Mouse (Mus musculus) forebrain, embryonic 10.5 days (tissue): ENCODE results near the gene H2al1d. TPM values are rescaled to one million over a fixed set of nuclear protein-coding genes. Genes with fewer than 3 reads are reported as not detected.
"Not testable (repeated sequence)": the region's sequence is repeated elsewhere in the genome, so short reads cannot be mapped to it uniquely, and the experiment has no call there.

Experiments
- DNase-seq: peaks from one replicate; pipeline ENCODE4 v3.0.0-alpha.2; 2017; ENCODE audit warnings: low spot score; ENCODE audit errors: extremely low spot score
- H3K27ac ChIP-seq: fragments of 300-500 bp; sonication (generic); 2 replicates; pipeline ENCODE4 v1.5.1; 2016; ENCODE audit warnings: mild to moderate bottlenecking
- H3K27me3 ChIP-seq: fragments of 300-500 bp; sonication (generic); 2 replicates; pipeline ENCODE4 v1.6.1; 2016; ENCODE audit warnings: mild to moderate bottlenecking; ENCODE audit not compliant: poor library complexity, severe bottlenecking
- H3K36me3 ChIP-seq: fragments of 300-500 bp; sonication (generic); replicated peaks from 2 replicates; pipeline ENCODE4 v1.6.1; 2016; ENCODE audit warnings: mild to moderate bottlenecking, moderate library complexity
- H3K4me1 ChIP-seq: fragments of 300-500 bp; sonication (generic); 2 replicates; pipeline ENCODE4 v1.6.1; 2016
- H3K4me3 ChIP-seq: fragments of 300-500 bp; sonication (generic); 2 replicates; pipeline ENCODE4 v1.5.1; 2016; ENCODE audit warnings: mild to moderate bottlenecking, moderate library complexity
- H3K9me3 ChIP-seq: fragments of 300-500 bp; sonication (generic); 2 replicates; pipeline ENCODE4 v1.6.1; 2016; ENCODE audit warnings: mild to moderate bottlenecking, moderate library complexity
- WGBS: fragments of 180-500 bp; shearing (Covaris S2); methylation state at CpG from one replicate; pipeline ENCODE4 v1.1.7; 2016; 5-methylcytosine and 5-hydroxymethylcytosine counted together
- polyA plus RNA-seq: library from polyadenylated mRNA; unstranded; fragments of >200 nt; fragmentation: Nextera tagmentation; extraction: Ambion mirVana; gene quantifications from 2 replicates; pipeline ENCODE4 v1.2.1, GENCODE M21; 2016

Gene H2al1d
- polyA plus RNA-seq, result not detected in 2 replicates

- not testable (repeated sequence) for H3K27ac ChIP-seq, H3K36me3 ChIP-seq, H3K9me3 ChIP-seq, H3K4me1 ChIP-seq, H3K4me3 ChIP-seq, DNase-seq, H3K27me3 ChIP-seq
- WGBS, result no CpG with 5 or more reads among the region's 6 CpGs
Measured at GRCm38 (mm10) chrX:11308524-11308923, at the start of gene H2al1d. TSS of gene H2al1d (plus strand) at chrX:11308824.

- no peaks in the 10 kb centered on the region for H3K36me3 ChIP-seq
- no peaks in the 10 kb centered on the region for H3K4me1 ChIP-seq
- H3K27ac ChIP-seq, result no peak overlapping the region
- H3K4me3 ChIP-seq, result no peak overlapping the region
- H3K9me3 ChIP-seq, result no peaks in the 10 kb centered on the region
- peaks cover 90% of the 10 kb centered on the region for H3K27me3 ChIP-seq
- DNase-seq, result no peak
- WGBS, result 84% methylated on average over 8 of the region's 8 CpGs
Measured at GRCm38 (mm10) chrX:11264918-11265317, 43.7 kb upstream of the H2al1d start.

- no peak overlapping the region for H3K27ac ChIP-seq
- peaks cover 84% of the 10 kb centered on the region for H3K27me3 ChIP-seq
- DNase-seq, result no peak
- no peaks in the 10 kb centered on the region for H3K9me3 ChIP-seq
- H3K4me3 ChIP-seq, result no peak overlapping the region
- no peaks in the 10 kb centered on the region for H3K4me1 ChIP-seq
- no peaks in the 10 kb centered on the region for H3K36me3 ChIP-seq
- 72% methylated on average over 7 of the region's 7 CpGs for WGBS
Measured at GRCm38 (mm10) chrX:11267791-11268190, 40.8 kb upstream of the H2al1d start.

- Histone ChIP-seq H3K4me1 (no peaks in the 10 kb centered on the region), H3K4me3 (no peak overlapping the region), H3K27ac (no peak overlapping the region), H3K27me3 (peaks cover 89% of the 10 kb centered on the region), H3K36me3 (no peaks in the 10 kb centered on the region), H3K9me3 (no peaks in the 10 kb centered on the region)
- 84% methylated on average over 3 of the region's 3 CpGs for WGBS
- no peak for DNase-seq
Measured at GRCm38 (mm10) chrX:11269074-11269473, 39.5 kb upstream of the H2al1d start.

- Histone ChIP-seq H3K4me1 (no peaks in the 10 kb centered on the region), H3K4me3 (no peak overlapping the region), H3K36me3 (no peaks in the 10 kb centered on the region), H3K9me3 (no peaks in the 10 kb centered on the region), H3K27me3 (peaks cover 76% of the 10 kb centered on the region), H3K27ac (no peak overlapping the region)
- WGBS, result 83% methylated on average over 3 of the region's 3 CpGs
- DNase-seq, result no peak
Measured at GRCm38 (mm10) chrX:11273190-11273589, 35.4 kb upstream of the H2al1d start.

- Histone ChIP-seq H3K4me1 (no peaks in the 10 kb centered on the region), H3K9me3 (no peaks in the 10 kb centered on the region), H3K27me3 (peaks cover 71% of the 10 kb centered on the region), H3K36me3 (no peaks in the 10 kb centered on the region), H3K27ac (no peak overlapping the region), H3K4me3 (no peak overlapping the region)
- no peak for DNase-seq
- 82% methylated on average over 6 of the region's 6 CpGs for WGBS
Measured at GRCm38 (mm10) chrX:11277083-11277482, 31.5 kb upstream of the H2al1d start.

GRCm38 (mm10) chrX:11280741-11281140, 27.9 kb upstream of the H2al1d start:
- peaks cover 3% of the 10 kb centered on the region; the same call in 1 of the 2 replicates for H3K9me3 ChIP-seq
- H3K4me1 ChIP-seq, result no peaks in the 10 kb centered on the region
- no peak for DNase-seq
- WGBS, result 80% methylated on average over 2 of the region's 2 CpGs
- H3K27me3 ChIP-seq, result peaks cover 54% of the 10 kb centered on the region
- no peak overlapping the region for H3K27ac ChIP-seq
- H3K36me3 ChIP-seq, result no peaks in the 10 kb centered on the region
- H3K4me3 ChIP-seq, result no peak overlapping the region

GRCm38 (mm10) chrX:11288306-11288882, 20.2 kb upstream of the H2al1d start:
- H3K27ac ChIP-seq, result no peak overlapping the region
- no peak for DNase-seq
- no peaks in the 10 kb centered on the region for H3K36me3 ChIP-seq
- 89% methylated on average over 14 of the region's 14 CpGs for WGBS
- H3K4me1 ChIP-seq, result no peaks in the 10 kb centered on the region
- H3K4me3 ChIP-seq, result no peak overlapping the region
- H3K9me3 ChIP-seq, result peaks cover 3% of the 10 kb centered on the region; the same call in 1 of the 2 replicates
- H3K27me3 ChIP-seq, result peaks cover 70% of the 10 kb centered on the region

- Histone ChIP-seq H3K27ac (no peak overlapping the region), H3K4me3 (no peak overlapping the region), H3K4me1 (no peaks in the 10 kb centered on the region), H3K27me3 (peaks cover 76% of the 10 kb centered on the region), H3K9me3 (no peaks in the 10 kb centered on the region), H3K36me3 (no peaks in the 10 kb centered on the region)
- DNase-seq, result no peak
- WGBS, result 44% methylated on average over 4 of the region's 4 CpGs
Measured at GRCm38 (mm10) chrX:11289244-11289643, 19.4 kb upstream of the H2al1d start.

- H3K27ac ChIP-seq, result not testable (repeated sequence)
Measured at GRCm38 (mm10) chrX:11298957-11299356, 9.7 kb upstream of the H2al1d start, which contains the start of gene H2al1a. TSS of gene H2al1a (plus strand) at chrX:11299257.

GRCm38 (mm10) chrX:11302132-11302531, 6.5 kb upstream of the H2al1d start, which contains the start of gene H2al1b:
TSS of gene H2al1b (plus strand) at chrX:11302432.
- H3K27ac ChIP-seq, H3K9me3 ChIP-seq, H3K4me3 ChIP-seq, H3K4me1 ChIP-seq, H3K36me3 ChIP-seq, DNase-seq, H3K27me3 ChIP-seq: not testable (repeated sequence)
- WGBS, result 93% methylated on average over 1 of the region's 3 CpGs

More at GRCm38 (mm10) chrX:11298957-11299356, 9.7 kb upstream of the H2al1d start, which contains the start of gene H2al1a:
- H3K27me3 ChIP-seq, result peaks cover 32% of the 10 kb centered on the region
- DNase-seq, H3K4me1 ChIP-seq, H3K4me3 ChIP-seq, H3K9me3 ChIP-seq, H3K36me3 ChIP-seq: not testable (repeated sequence)
- no CpG with 5 or more reads among the region's 3 CpGs for WGBS

GRCm38 (mm10) chrX:11305355-11305754, 3.3 kb upstream of the H2al1d start, which contains the start of gene H2al1c:
TSS of gene H2al1c (plus strand) at chrX:11305655.
- not testable (repeated sequence) for DNase-seq, H3K4me3 ChIP-seq, H3K36me3 ChIP-seq, H3K4me1 ChIP-seq, H3K27me3 ChIP-seq, H3K9me3 ChIP-seq, H3K27ac ChIP-seq
- WGBS, result 88% methylated on average over 1 of the region's 6 CpGs

- H3K27me3 ChIP-seq, H3K36me3 ChIP-seq, H3K9me3 ChIP-seq, H3K4me1 ChIP-seq, H3K4me3 ChIP-seq, DNase-seq, H3K27ac ChIP-seq: not testable (repeated sequence)
- no CpG with 5 or more reads among the region's 3 CpGs for WGBS
Measured at GRCm38 (mm10) chrX:11311634-11312033, 3.0 kb downstream of the H2al1d start, which contains the start of gene H2al1e. TSS of gene H2al1e (plus strand) at chrX:11311934.
